Mouse (Mus musculus): ENCODE measurements around the gene Gm49321.

- TF ChIP-seq CTCF (IDR thresholded peaks at IDR 0.05; ENCODE audit: low read depth), result no peak
- TF ChIP-seq EP300 (IDR thresholded peaks at IDR 0.05; ENCODE audit: low read depth), result no peak
These were observed 37.1 kb downstream of the Gm49321 start for GRCm38 (mm10) chr12:73974584-73974983.
